Mouse (Mus musculus) heart, embryonic 13.5 days (tissue): ENCODE results near the gene Rbms1. TPM values are rescaled to one million over a fixed set of nuclear protein-coding genes. Genes with fewer than 3 reads are reported as not detected.

ENCODE experiments used
- ATAC-seq: fragments of 200-750 bp; cut with Nextera tagmentation; 2 replicates; pipeline ENCODE4 v1.8.0; 2017; ENCODE audit warnings: moderate TSS enrichment; ENCODE audit not compliant: insufficient number of reproducible peaks, low FRiP score, low TSS enrichment; ENCODE audit errors: extremely low read depth
- H3K27ac ChIP-seq: fragments of 300-500 bp; sonication (generic); replicated peaks from 2 replicates; pipeline ENCODE4 v1.5.1; 2015; ENCODE audit warnings: moderate library complexity, mild to moderate bottlenecking, inconsistent platforms
- H3K27me3 ChIP-seq: fragments of 300-500 bp; sonication (generic); replicated peaks from 2 replicates; pipeline ENCODE4 v1.6.1; 2015; ENCODE audit warnings: mild to moderate bottlenecking, inconsistent platforms
- H3K36me3 ChIP-seq: fragments of 300-500 bp; sonication (generic); 2 replicates; pipeline ENCODE4 v1.6.1; 2015; ENCODE audit warnings: mild to moderate bottlenecking, inconsistent platforms
- H3K4me1 ChIP-seq: fragments of 300-500 bp; sonication (generic); 2 replicates; pipeline ENCODE4 v1.6.1; 2015; ENCODE audit warnings: inconsistent platforms
- H3K4me2 ChIP-seq: fragments of 300-500 bp; sonication (generic); 2 replicates; pipeline ENCODE4 v1.6.1; 2015; ENCODE audit warnings: inconsistent platforms, mild to moderate bottlenecking, moderate library complexity
- H3K4me3 ChIP-seq: fragments of 300-500 bp; sonication (generic); 2 replicates; pipeline ENCODE4 v1.5.1; 2015; ENCODE audit warnings: moderate library complexity, mild to moderate bottlenecking, inconsistent platforms
- H3K9ac ChIP-seq: fragments of 300-500 bp; sonication (generic); 2 replicates; pipeline ENCODE4 v1.6.1; 2015; ENCODE audit warnings: inconsistent platforms, mild to moderate bottlenecking, moderate library complexity
- H3K9me3 ChIP-seq: fragments of 300-500 bp; sonication (generic); 2 replicates; pipeline ENCODE4 v1.6.1; 2016; ENCODE audit warnings: inconsistent platforms
- WGBS: fragments of 180-500 bp; shearing (Covaris S2); methylation state at CpG from one replicate; pipeline ENCODE4 v1.1.7; 2015; ENCODE audit warnings: mixed read lengths; 5-methylcytosine and 5-hydroxymethylcytosine counted together
- polyA plus RNA-seq: library from polyadenylated mRNA; unstranded; fragments of >200 nt; fragmentation: Nextera tagmentation; extraction: Ambion mirVana; gene quantifications from 2 replicates; pipeline ENCODE4 v1.2.1, GENCODE M21; 2015

Rbms1 gene
- polyA plus RNA-seq, 1 experiment from 2014 or later: 89.2 TPM

DNA sequence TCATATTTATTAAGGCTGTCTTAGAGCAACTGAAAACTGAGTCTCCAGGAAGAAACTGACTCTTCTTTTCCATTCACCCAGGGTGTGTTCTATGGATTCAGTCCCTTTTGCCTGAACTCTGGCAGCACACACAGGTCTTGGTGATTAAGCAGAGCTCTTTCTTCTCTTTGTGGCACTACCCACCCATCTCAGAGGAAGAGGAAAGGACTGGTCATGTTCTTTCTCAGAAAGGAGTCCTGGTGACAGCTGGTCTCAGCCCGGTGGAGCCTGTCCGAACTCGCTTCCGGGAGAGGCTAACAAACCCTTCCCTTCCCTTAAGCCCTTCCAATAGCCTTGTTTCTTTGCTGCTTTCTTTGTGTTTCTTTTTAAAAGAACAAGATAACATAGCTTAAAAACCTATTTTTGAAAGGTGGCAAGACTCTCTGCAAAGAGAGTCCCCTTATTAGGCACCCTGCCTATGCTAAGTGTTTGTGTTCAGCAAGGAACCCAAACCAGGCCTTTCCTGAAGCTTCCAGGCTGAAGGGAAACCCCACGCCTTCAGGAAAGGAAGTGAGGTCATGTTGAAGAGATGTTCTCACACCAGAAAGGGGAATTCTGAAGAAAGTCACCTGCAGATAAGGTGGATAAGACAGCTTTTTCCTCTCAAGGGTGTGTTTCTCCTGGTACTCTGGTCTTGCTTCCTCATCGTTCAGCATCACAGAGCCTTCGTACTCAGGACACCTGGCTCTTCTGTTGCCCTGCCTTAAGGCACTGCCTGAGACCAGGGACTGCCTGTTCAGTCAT, 251.7 kb downstream of the Rbms1 start:
- peaks cover 48% of the 10 kb centered on the region for H3K4me1 ChIP-seq

GRCm38 (mm10) chr2:60710317-60710716, 252.7 kb downstream of the Rbms1 start:
- no peak for ATAC-seq
- H3K4me1 ChIP-seq: peaks cover 45% of the 10 kb centered on the region
- WGBS: 78% methylated on average over 4 of the region's 4 CpGs
- no peak overlapping the region for H3K27ac ChIP-seq
- no peak overlapping the region for H3K4me3 ChIP-seq
- no peak overlapping the region for H3K4me2 ChIP-seq
- no peak overlapping the region for H3K9ac ChIP-seq
- H3K27me3 ChIP-seq: no peaks in the 10 kb centered on the region
- no peaks in the 10 kb centered on the region for H3K9me3 ChIP-seq
- no peaks in the 10 kb centered on the region for H3K36me3 ChIP-seq

More for the DNA sequence above, 251.7 kb downstream of the Rbms1 start:
- no peaks in the 10 kb centered on the region for H3K9me3 ChIP-seq
- no peak overlapping the region for H3K4me3 ChIP-seq
- no peaks in the 10 kb centered on the region for H3K27me3 ChIP-seq
- H3K36me3 ChIP-seq: no peaks in the 10 kb centered on the region
- 56% methylated on average over 7 of the region's 7 CpGs for WGBS
- peak overlapping the region; percentile 57 for H3K27ac ChIP-seq
- H3K9ac ChIP-seq: no peak overlapping the region
- no peak; the same call in 1 of the 2 replicates for ATAC-seq
- no peak overlapping the region for H3K4me2 ChIP-seq

GRCm38 (mm10) chr2:60708671-60709070, 254.3 kb downstream of the Rbms1 start:
- no peak overlapping the region for H3K4me3 ChIP-seq
- H3K36me3 ChIP-seq: no peaks in the 10 kb centered on the region
- no peaks in the 10 kb centered on the region for H3K9me3 ChIP-seq
- no peak overlapping the region for H3K9ac ChIP-seq
- 29% methylated on average over 3 of the region's 3 CpGs for WGBS
- no peak overlapping the region for H3K27ac ChIP-seq
- H3K27me3 ChIP-seq: no peaks in the 10 kb centered on the region
- peaks cover 38% of the 10 kb centered on the region for H3K4me1 ChIP-seq
- ATAC-seq: no peak
- H3K4me2 ChIP-seq: no peak overlapping the region

DNA sequence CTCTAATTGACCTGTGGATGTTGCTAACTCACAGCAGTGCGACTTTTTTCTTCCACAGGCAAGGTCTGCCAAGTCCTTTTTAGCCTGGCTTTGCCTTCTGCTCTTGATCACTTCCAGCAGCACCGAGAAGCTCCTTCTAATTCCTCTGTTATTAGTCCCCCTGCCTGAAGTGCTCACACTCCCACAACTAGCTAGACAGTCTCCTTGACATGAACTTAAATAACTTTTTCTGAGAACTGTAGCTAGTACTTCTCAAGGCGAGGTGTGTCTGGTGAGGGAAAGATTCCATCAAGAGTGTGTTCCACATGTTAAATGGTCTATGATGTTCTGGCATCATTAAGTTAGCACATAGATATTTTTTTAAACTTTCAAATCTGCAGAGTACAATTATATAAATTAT, 256.1 kb downstream of the Rbms1 start:
- Histone ChIP-seq H3K4me3 (no peak overlapping the region), H3K4me1 (peaks cover 38% of the 10 kb centered on the region), H3K36me3 (no peaks in the 10 kb centered on the region), H3K27ac (no peak overlapping the region), H3K9me3 (no peaks in the 10 kb centered on the region), H3K4me2 (no peak overlapping the region), H3K27me3 (no peaks in the 10 kb centered on the region), H3K9ac (no peak overlapping the region)
- ATAC-seq: no peak
- 53% methylated on average over 3 of the region's 3 CpGs for WGBS

GRCm38 (mm10) chr2:60705426-60705825, 257.6 kb downstream of the Rbms1 start:
- Histone ChIP-seq H3K4me3 (no peak overlapping the region), H3K9ac (no peak overlapping the region), H3K27ac (no peak overlapping the region), H3K36me3 (no peaks in the 10 kb centered on the region), H3K27me3 (no peaks in the 10 kb centered on the region), H3K4me2 (no peak overlapping the region), H3K4me1 (peaks cover 27% of the 10 kb centered on the region), H3K9me3 (no peaks in the 10 kb centered on the region)
- ATAC-seq: no peak
- WGBS: 86% methylated on average over 8 of the region's 8 CpGs

DNA sequence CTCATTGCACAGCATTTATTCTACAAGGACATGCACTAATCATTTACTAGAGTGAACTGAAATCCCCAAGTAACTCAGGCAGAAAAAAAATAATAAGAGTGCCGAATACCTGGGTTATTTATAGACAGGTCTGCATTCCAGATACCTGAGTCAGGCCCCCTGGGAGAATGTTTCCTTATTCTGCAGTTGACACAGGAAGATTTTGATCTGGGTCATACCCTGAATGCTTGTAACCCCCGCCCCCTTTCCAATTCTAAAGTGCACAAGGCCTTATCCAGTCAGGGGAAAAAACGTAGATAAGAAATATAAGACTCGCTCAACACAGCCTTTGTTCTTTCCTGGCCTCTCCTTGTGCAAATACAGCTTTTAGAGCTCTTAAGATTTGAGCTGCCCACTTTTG, 259.7 kb downstream of the Rbms1 start:
- Histone ChIP-seq H3K27ac (peak overlapping the region; percentile 80), H3K4me3 (no peak overlapping the region), H3K4me1 (peaks cover 40% of the 10 kb centered on the region), H3K9me3 (no peaks in the 10 kb centered on the region), H3K27me3 (no peaks in the 10 kb centered on the region), H3K9ac (no peak overlapping the region), H3K4me2 (peak overlapping the region; percentile 28), H3K36me3 (no peaks in the 10 kb centered on the region)
- WGBS: 12% methylated on average over 4 of the region's 4 CpGs
- no peak for ATAC-seq

DNA sequence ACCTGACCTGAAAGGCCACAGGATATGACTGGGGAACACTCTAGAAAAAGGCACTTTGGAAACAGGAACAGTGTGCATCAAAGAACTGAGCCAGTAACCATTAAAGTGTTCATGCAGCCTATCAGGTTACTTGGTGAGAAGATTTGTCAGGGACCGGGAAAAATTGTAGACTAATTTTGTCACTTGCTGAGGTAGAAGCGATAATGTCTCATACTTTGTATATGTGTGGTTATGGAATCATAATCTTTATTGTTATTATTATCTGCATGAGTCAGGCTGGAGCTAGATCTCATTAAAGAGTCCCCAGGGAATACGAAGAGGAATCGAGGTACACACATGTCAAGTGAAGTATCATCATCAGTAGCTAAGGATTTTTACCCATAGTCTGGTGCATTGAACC, 262.0 kb downstream of the Rbms1 start:
- Histone ChIP-seq H3K4me3 (no peak overlapping the region), H3K36me3 (no peaks in the 10 kb centered on the region), H3K27me3 (no peaks in the 10 kb centered on the region), H3K9me3 (no peaks in the 10 kb centered on the region), H3K27ac (no peak overlapping the region), H3K4me1 (peaks cover 53% of the 10 kb centered on the region), H3K9ac (no peak overlapping the region), H3K4me2 (no peak overlapping the region)
- 82% methylated on average over 4 of the region's 4 CpGs for WGBS
- no peak for ATAC-seq

Other genes with a start within 250 kb of the Rbms1 start
- gene Itgb6, start 240.5 kb downstream of the Rbms1 start, polyA plus RNA-seq: 0.20 and 0.29 TPM in 2 replicates